Mouse (Mus musculus): Measurements from ENCODE around the gene Rasal1. TPM values are rescaled to one million over a fixed set of nuclear protein-coding genes. Genes with fewer than 3 reads are reported as not detected.

Gene Rasal1
- total RNA-seq, 2 experiments from 2014 or later: 92.7 to 97.3 TPM

DNA sequence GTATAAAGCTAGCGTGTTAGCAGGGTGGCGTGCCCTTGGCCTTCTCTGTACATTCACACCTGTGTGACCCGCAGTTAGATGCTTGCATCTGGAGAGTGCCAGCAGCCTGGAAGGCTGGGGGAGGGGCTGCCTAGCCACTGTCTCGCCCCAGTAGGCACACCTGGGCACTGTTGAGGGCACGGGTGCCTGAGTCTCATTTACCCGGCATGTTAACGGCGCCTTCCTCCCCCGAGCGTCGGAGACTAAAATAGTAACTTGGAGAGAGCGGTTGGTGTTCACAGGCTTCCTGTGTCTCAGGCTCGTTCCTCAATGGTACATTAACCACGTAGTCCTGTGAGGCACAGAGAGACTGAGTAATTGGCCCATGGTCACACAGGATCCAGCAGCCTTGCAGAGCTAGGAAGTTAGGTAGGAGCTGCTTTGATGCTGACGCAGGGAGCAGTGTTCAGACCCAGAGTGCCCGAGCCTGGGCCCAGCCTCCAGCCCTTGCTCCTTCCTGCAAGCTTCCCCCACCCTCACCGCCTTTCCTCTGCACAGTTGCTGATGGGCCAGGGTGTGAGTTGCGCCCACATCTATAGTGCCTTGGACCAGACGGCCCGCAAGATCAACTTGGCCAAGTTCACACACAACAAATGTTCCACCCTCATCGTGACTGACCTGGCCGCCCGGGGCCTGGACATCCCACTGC, 27.4 kb upstream of the Rasal1 start:
- DNase-seq (ENCODE audit: low spot score in 2 of 2): peak in 1 of 2 experiments; percentile 33

DNA sequence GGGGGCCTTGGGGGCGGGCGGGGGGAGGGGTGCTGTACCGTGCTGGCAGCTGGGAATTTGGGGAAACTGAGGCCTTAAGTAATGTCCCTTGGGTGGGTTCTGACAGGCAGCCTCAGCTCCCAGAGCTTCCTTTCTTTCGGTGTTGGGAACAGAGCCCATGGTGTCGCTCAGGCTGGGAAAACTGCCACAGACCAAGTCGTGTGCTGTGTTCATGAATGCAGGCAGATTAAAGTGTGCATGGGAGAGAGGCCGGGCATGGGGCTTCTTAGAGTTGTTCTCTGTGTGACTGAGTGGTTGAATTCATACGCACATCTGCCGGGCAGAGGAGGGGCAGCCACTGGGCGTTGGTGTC, 26.8 kb upstream of the Rasal1 start:
- DNase-seq (ENCODE audit: low spot score in 2 of 2): peak in 1 of 2 experiments; percentile 64

DNA sequence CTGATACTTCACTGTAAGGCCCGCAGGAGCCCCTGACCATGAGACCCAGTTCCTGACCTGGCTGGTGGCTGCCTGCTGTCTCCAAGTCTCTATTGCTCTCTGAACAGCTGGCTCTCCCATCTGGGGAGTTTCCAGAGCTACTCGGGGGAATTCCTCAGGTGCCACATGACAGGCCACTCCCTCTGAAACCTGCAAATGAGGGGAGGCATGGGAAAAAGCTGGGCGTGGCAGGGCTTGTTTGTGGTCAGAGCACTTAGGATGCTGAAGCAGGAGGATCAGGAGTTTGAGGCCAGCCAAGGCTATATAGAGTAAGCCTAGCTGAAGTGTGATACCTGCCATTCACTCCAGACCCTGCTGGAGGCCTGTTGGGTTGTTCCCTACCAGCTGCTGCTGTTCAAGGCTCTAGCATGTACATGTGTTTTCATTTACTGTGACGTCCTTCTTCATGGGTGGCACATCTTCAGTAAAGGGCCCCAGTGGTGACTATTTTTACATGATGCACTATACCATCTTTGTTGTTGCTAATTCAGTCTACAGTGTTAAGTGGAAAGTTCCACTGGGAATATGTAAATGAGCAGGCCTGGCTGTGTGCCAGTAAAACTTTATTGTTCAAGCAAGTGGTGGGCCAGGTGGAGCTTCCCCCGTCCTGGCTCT, 26.3 kb upstream of the Rasal1 start:
- DNase-seq (ENCODE audit: low spot score in 2 of 2): no peak

GRCm38 (mm10) chr5:120624427-120624826, 24.2 kb upstream of the Rasal1 start:
- DNase-seq (ENCODE audit: low spot score in 2 of 2): no peak

DNA sequence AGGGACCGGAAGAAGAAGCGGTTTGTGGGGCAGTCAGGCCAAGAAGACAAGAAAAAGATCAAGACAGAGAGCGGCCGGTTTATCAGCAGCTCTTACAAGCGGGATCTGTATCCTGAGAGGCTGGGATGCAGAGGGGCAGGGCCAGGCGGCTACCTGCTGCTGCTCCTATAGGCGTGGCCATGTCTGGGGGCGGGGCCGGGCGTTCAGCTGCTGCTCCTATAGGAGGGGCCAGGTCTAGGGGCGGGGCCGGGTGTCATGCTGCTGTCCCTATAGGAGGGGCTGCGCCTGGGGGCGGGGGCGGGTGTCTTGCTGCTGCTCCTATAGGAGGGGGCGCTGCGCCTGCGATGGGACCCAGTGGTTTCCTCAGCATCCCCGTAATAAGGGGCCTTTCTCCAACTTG, 22.2 kb upstream of the Rasal1 start:
- DNase-seq (ENCODE audit: low spot score in 2 of 2): no peak

GRCm38 (mm10) chr5:120627515-120628300, 20.9 kb upstream of the Rasal1 start:
- DNase-seq (ENCODE audit: low spot score in 2 of 2): no peak

GRCm38 (mm10) chr5:120628624-120629023, 20.0 kb upstream of the Rasal1 start:
- no peak for DNase-seq (ENCODE audit: low spot score in 2 of 2)

DNA sequence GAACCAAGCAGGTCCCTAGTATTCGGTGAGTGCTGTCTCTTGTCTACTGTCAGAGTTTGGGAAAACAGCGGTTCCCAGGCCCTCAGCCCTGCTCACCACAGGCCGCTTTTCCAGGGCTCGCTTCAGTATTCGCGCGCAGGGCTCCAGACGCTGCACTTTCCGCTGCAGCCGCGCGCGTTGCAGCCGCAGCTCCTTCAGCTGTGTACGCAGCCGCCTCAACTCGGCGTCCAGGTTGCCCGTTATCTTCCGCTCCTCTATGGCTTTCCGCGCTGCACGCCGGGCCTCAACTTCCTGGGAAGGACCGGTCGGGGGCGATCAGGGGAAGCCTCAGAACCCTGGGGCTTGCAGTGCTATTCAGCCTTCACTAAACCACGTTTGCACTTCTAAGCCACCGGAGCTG, 17.5 kb upstream of the Rasal1 start:
- no peak for DNase-seq (ENCODE audit: low spot score in 2 of 2)

DNA sequence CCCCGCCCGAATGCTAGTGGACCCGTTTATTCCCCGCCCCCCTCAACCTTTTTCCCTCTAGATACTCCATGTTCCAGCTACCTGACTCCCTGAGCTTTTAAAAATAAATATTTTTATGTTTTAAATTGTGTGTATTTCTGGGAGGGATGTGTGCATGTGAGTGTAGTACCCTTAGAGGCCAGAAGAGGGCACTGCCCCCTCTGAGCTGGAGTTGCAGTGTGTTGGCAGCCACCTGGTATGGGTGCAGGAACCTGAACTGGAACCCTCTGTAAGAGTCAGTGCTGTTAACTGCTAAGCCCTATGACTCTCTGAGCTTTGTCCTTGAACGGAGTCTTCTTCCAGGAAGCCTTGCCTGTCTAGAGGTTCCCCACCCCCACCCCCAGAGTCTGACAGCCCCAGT, 16.7 kb upstream of the Rasal1 start:
- no peak for DNase-seq (ENCODE audit: low spot score in 2 of 2)

DNA sequence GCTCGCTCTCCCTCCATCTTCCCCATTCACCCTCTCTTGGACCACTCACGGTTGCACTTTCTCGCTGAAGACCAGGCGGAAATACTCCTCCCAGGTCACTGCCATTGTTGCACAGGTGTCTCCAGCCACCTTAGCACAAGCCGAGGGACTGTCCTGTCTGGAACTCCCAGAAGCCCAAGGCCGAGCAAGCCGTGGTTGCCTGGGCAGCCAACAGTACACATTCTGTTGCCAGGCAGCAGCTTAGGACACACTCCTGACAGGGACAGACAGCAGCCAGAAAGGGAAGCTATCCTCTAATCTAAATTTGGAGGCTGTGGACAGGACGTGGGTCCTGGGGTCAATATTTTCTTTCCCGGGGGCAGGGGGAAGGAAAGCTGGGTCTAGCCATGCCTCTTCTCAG, 14.5 kb upstream of the Rasal1 start, which contains the start of gene Cfap73:
TSS of gene Cfap73 (minus strand) at position 105 of the 400 bp plus-strand sequence.
- no peak for DNase-seq (ENCODE audit: low spot score in 2 of 2)

DNA sequence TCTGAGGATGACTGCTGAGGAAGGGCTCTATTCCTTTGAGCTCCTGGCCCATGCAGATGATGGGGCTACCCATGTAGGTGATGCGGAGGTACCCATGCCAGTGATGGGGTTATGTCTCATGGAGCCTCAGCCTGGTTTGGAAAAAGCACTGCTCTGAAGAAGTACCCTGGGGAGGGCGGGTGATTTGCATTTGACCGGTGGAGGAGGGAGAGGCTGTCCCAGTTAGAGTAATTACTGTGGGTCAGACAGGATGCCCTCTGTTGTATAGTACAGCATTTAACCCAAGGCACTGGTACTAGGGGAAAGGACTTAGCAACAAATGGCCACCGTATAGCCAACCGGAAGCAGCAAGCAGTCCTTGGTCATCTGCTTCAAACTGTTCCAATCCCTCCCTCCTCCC, 13.8 kb upstream of the Rasal1 start:
- DNase-seq (ENCODE audit: low spot score in 2 of 2): no peak

DNA sequence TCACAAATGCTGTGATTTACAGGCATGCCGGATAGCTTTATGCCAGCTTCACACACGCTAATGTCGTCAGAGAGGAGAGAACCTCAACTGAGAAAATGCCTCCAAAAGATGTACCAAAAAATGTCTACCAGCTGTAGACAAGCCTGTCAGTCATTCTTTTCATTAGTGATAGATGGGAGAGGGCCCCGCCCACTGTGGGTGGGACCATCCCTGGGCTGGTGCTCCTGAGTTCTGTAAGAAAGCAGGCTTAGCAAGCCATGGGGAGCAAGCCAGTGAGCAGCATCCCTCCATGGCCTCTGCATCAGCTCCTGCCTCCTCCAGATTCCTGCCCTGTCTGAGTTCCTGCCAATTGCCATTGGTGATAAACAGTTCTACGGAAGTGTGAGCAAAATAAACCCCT, 13.0 kb upstream of the Rasal1 start:
- DNase-seq (ENCODE audit: low spot score in 2 of 2): no peak

GRCm38 (mm10) chr5:120640094-120640493, 8.5 kb upstream of the Rasal1 start:
- no peak for DNase-seq (ENCODE audit: low spot score in 2 of 2)

DNA sequence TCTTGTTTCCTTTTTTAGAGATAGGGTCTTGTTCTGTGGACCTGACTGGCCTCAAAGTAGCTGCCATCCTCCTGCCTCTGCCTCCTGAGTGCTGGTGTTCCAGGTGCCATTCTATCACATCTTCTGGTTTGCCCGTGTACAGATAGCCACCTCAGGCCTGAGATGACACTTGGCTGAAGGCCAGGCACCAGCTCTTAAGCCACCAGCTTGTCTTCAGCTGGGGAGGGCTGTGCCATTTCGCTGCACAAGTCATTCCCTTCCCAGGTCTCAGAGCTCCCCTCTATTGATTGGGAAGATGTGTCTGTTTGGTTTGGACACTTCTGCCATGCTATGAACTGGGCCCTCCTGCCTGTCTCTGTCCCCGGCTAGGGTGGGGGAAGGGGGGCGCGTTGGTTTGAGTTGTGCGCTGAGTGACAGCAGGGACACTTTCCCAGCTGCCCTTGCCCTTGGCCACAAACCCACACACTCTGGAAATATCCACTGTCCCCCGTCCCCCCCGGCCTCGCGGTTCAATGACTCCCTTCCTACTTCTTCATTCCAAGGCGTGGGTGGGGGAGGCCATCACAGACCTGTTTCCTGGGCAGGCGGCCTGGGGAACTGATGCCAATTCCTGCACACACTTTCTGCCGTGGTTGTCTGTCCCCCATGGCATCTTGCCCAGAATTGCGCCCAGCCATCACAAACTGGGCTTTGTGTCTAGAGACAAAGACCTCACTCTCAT, 5.1 kb upstream of the Rasal1 start:
- DNase-seq (ENCODE audit: low spot score in 2 of 2): no peak

DNA sequence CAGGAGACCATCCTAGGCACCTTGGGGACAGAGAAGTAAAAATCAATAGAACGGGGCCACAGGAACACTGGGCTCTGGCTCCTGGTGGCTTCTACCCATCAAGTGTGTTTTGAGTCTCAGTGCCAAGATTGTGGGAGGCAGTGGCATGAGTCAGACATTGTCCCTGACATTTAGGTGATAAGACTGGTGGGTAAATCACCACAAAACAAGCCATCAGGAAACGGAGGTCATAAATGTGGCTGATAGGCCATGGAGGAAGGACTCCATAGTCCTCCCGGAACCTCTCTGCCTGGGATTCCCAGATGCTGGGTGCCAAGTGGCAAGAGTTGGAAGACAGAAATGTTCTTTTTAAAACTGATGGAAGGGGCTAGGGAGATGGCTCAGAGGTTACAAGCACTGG, 4.4 kb upstream of the Rasal1 start:
- no peak for DNase-seq (ENCODE audit: low spot score in 2 of 2)

DNA sequence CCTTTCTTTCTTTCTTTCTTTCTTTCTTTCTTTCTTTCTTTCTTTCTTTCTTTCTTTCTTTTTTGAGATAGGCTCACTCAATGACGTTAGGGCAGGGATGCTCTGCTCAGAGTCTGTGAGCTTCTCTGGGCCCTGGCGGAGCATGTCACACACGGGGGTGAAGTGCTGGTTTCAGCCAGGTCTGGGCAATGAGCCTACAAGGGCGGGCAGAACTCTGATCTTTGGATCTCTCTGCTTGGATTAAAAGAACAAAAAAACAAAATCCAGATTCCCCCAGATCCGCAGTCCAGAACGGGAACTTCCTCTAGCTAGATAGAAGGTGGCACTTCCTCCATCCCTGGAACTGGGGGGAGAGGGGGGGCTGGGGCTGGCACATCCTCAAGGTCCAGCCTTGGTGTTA, 2.8 kb upstream of the Rasal1 start:
- no peak for DNase-seq (ENCODE audit: low spot score in 2 of 2)

- DNase-seq (ENCODE audit: low spot score in 2 of 2): no peak
Measured at GRCm38 (mm10) chr5:120647361-120647760, 1.3 kb upstream of the Rasal1 start.

DNA sequence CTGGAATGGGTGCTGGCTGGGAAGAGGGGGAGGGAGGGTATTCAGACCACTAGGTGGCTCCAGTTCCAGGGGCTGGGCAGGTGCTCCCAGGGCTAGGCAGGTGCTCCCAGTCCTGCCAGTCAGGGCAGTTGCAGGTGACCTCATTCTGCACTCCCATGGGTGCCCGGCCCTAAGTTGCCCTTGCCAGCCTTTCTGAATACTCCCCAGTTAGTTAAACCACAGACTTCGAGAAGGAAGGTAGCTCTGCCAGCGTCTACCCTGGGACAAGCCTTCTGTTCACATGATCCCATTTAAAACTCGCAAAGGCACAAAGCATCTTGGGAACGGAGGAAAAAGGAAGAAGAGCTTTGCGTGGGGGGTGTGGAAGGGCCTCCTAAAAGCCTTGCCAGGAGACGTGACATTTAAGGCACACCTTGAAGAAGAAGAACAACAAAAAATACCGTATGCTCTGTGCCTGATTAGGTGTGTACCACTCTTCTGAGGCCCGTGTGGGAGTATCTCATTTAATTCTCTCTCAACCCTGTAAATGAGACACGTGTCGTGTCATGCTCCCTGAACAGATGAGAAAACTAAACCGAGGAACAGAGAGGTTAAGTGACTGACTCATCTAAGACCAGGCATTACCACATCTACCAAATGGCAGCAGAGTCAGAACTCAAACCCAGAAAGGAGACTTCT, 659 bp upstream of the Rasal1 start:
- DNase-seq (ENCODE audit: low spot score in 2 of 2): no peak

- no peak for DNase-seq (ENCODE audit: low spot score in 2 of 2)
Measured at GRCm38 (mm10) chr5:120649374-120649933, 842 bp downstream of the Rasal1 start.

DNA sequence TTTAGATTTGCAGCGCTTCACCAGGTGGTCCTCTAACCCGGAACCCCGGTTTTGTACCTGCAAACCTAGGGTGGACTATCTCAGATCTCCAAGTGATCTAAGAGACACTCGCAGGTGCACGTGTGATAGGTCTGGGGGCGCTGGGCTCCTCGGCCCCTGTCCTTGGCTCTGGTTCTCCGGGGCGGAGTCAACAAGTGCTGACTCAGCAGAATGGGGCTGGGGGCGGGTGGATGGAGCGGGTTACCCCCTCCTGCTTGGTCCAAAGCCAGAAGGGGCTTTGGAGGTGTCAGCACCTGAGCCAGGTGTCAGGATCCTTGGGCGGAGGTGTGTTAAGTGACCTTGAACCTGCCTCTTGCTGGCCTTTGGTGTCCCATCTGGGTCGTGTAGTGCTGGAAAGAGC, 1.3 kb downstream of the Rasal1 start:
- DNase-seq (ENCODE audit: low spot score in 2 of 2): no peak

- no peak for DNase-seq (ENCODE audit: low spot score in 2 of 2)
Measured at GRCm38 (mm10) chr5:120651230-120651629, 2.6 kb downstream of the Rasal1 start.
